Mouse (Mus musculus): ENCODE results near the gene Gpr141.
A peak's percentile ranks its signal among the peaks of the same experiment; 100 is the strongest.
"Not testable (repeated sequence)": the region's sequence is repeated elsewhere in the genome, so short reads cannot be mapped to it uniquely, and the experiment has no call there.

Gene Gpr141

GRCm38 (mm10) chr13:19824071-19824470, at the start of gene Gpr141:
Gene Gpr141 (minus strand): TSS chr13:19824257.
- DNase-seq: no peak

- no peak for DNase-seq
Measured at GRCm38 (mm10) chr13:19864241-19864640, 40.2 kb upstream of the Gpr141 start.

- no peak for DNase-seq
Measured at GRCm38 (mm10) chr13:19854629-19855333, 30.7 kb upstream of the Gpr141 start.

- no peak for DNase-seq
Measured at GRCm38 (mm10) chr13:19854049-19854448, 30.0 kb upstream of the Gpr141 start.

- no peak for DNase-seq
Measured at GRCm38 (mm10) chr13:19843448-19843847, 19.4 kb upstream of the Gpr141 start.

GRCm38 (mm10) chr13:19842707-19843106, 18.6 kb upstream of the Gpr141 start:
- no peak for DNase-seq

GRCm38 (mm10) chr13:19841615-19842014, 17.6 kb upstream of the Gpr141 start:
- no peak for DNase-seq

- no peak for DNase-seq
Measured at GRCm38 (mm10) chr13:19840206-19840605, 16.1 kb upstream of the Gpr141 start.

- DNase-seq: no peak
Measured at GRCm38 (mm10) chr13:19830560-19830959, 6.5 kb upstream of the Gpr141 start.

GRCm38 (mm10) chr13:19828095-19828494, 4.0 kb upstream of the Gpr141 start:
- no peak for DNase-seq

GRCm38 (mm10) chr13:19821639-19822038, 2.4 kb downstream of the Gpr141 start:
- DNase-seq: no peak

- DNase-seq: no peak
Measured at GRCm38 (mm10) chr13:19819926-19820325, 4.1 kb downstream of the Gpr141 start.

- DNase-seq: no peak
Measured at GRCm38 (mm10) chr13:19819243-19819642, 4.8 kb downstream of the Gpr141 start.

- DNase-seq: no peak
Measured at GRCm38 (mm10) chr13:19794942-19795341, 29.1 kb downstream of the Gpr141 start.

- DNase-seq: no peak
Measured at GRCm38 (mm10) chr13:19794486-19794885, 29.6 kb downstream of the Gpr141 start.

- DNase-seq: no peak
Measured at GRCm38 (mm10) chr13:19793761-19794160, 30.3 kb downstream of the Gpr141 start.

- not testable (repeated sequence) for DNase-seq
Measured at GRCm38 (mm10) chr13:19787946-19788345, 36.1 kb downstream of the Gpr141 start.

- DNase-seq: peak in 1 of 2 experiments; percentile 2
Measured at GRCm38 (mm10) chr13:19770163-19770562, 53.9 kb downstream of the Gpr141 start.

GRCm38 (mm10) chr13:19767202-19767601, 56.9 kb downstream of the Gpr141 start:
- DNase-seq: no peak

GRCm38 (mm10) chr13:19764276-19764675, 59.8 kb downstream of the Gpr141 start:
- DNase-seq: no peak

GRCm38 (mm10) chr13:19763211-19763610, 60.8 kb downstream of the Gpr141 start:
- DNase-seq: no peak

- no peak for DNase-seq
Measured at GRCm38 (mm10) chr13:19745741-19746140, 78.3 kb downstream of the Gpr141 start.

- no peak for DNase-seq
Measured at GRCm38 (mm10) chr13:19744536-19744935, 79.5 kb downstream of the Gpr141 start.

- no peak for DNase-seq
Measured at GRCm38 (mm10) chr13:19734597-19734996, 89.5 kb downstream of the Gpr141 start.

- no peak for DNase-seq
Measured at GRCm38 (mm10) chr13:19730826-19731225, 93.2 kb downstream of the Gpr141 start.
